Mouse (Mus musculus): ENCODE measurements around the gene Tubb4b. TPM values are rescaled to one million over a fixed set of nuclear protein-coding genes. Genes with fewer than 3 reads are reported as not detected.

The Tubb4b gene
- total and polyA plus RNA-seq, 2 experiments from 2014 or later: 244 to 665 TPM

- under 1% methylated on average over 44 of the region's 44 CpGs for WGBS
- Histone ChIP-seq H3K36me3 (replicated peaks; ENCODE audit: control insufficient read depth, insufficient read depth, low read length) (peaks cover 26% of the 10 kb centered on the region), H3K27ac (ENCODE audit: low read depth) (peak within 1 kb of the TSS; percentile 85), H3K4me1 (ENCODE audit: control insufficient read depth, insufficient read depth) (peaks cover 10% of the 10 kb centered on the region), H3K4me2 (ENCODE audit: low read depth, low read length) (peak within 1 kb of the TSS; percentile 87), H3K9ac (replicated peaks; ENCODE audit: low read depth, low read length) (peak within 1 kb of the TSS; percentile 78), H3K27me3 (ENCODE audit: control insufficient read depth, insufficient read depth, low read length) (no peaks in the 10 kb centered on the region), H3K9me3 (replicated peaks; ENCODE audit: control insufficient read depth, low read length) (no peaks in the 10 kb centered on the region), H3K4me3 (ENCODE audit: low read depth, low read length) (peak within 1 kb of the TSS; percentile 84)
- TF ChIP-seq CTCF (IDR thresholded peaks at IDR 0.05; ENCODE audit: low read depth) (no peak), EP300 (IDR thresholded peaks at IDR 0.05; ENCODE audit: low read depth) (peak; percentile 29; the same call in 1 of the 2 replicates)
- ATAC-seq (ENCODE audit: insufficient read depth, low read depth): peak; percentile 95
- DNase-seq (ENCODE audit: low spot score): peak; percentile 91
Observed at GRCm38 (mm10) chr2:25211121-25211670, 13.3 kb downstream of the Tubb4b start, which contains the start of gene Nelfb. Nelfb (minus strand) TSS chr2:25211489.

GRCm38 (mm10) chr2:25210686-25211085, 13.8 kb downstream of the Tubb4b start:
- H3K4me3 ChIP-seq (ENCODE audit: low read depth, low read length): peak overlapping the region; percentile 84
- peaks cover 32% of the 10 kb centered on the region for H3K36me3 ChIP-seq (replicated peaks; ENCODE audit: control insufficient read depth, insufficient read depth, low read length)
- peak; percentile 14 for ATAC-seq (ENCODE audit: insufficient read depth, low read depth)
- peak overlapping the region; percentile 85 for H3K27ac ChIP-seq (ENCODE audit: low read depth)
- no peaks in the 10 kb centered on the region for H3K9me3 ChIP-seq (replicated peaks; ENCODE audit: control insufficient read depth, low read length)
- TF ChIP-seq EP300 (IDR thresholded peaks at IDR 0.05; ENCODE audit: low read depth) (no peak), CTCF (IDR thresholded peaks at IDR 0.05; ENCODE audit: low read depth) (no peak)
- H3K4me2 ChIP-seq (ENCODE audit: low read depth, low read length): peak overlapping the region; percentile 87
- no peak for DNase-seq (ENCODE audit: low spot score)
- peak overlapping the region; percentile 78 for H3K9ac ChIP-seq (replicated peaks; ENCODE audit: low read depth, low read length)
- H3K27me3 ChIP-seq (ENCODE audit: control insufficient read depth, insufficient read depth, low read length): no peaks in the 10 kb centered on the region
- WGBS: under 1% methylated on average over 24 of the region's 24 CpGs
- peaks cover 10% of the 10 kb centered on the region for H3K4me1 ChIP-seq (ENCODE audit: control insufficient read depth, insufficient read depth)

GRCm38 (mm10) chr2:25207593-25207992, 16.9 kb downstream of the Tubb4b start:
- no peak for TF ChIP-seq EP300 (IDR thresholded peaks at IDR 0.05; ENCODE audit: low read depth)
- no peak for TF ChIP-seq CTCF (IDR thresholded peaks at IDR 0.05; ENCODE audit: low read depth)
- Histone ChIP-seq H3K4me1 (ENCODE audit: control insufficient read depth, insufficient read depth) (peaks cover 10% of the 10 kb centered on the region), H3K9me3 (replicated peaks; ENCODE audit: control insufficient read depth, low read length) (no peaks in the 10 kb centered on the region), H3K36me3 (replicated peaks; ENCODE audit: control insufficient read depth, insufficient read depth, low read length) (peaks cover 62% of the 10 kb centered on the region), H3K27me3 (ENCODE audit: control insufficient read depth, insufficient read depth, low read length) (no peaks in the 10 kb centered on the region), H3K4me2 (ENCODE audit: low read depth, low read length) (no peak overlapping the region), H3K4me3 (ENCODE audit: low read depth, low read length) (no peak overlapping the region), H3K9ac (replicated peaks; ENCODE audit: low read depth, low read length) (no peak overlapping the region), H3K27ac (ENCODE audit: low read depth) (no peak overlapping the region)
- no peak for ATAC-seq (ENCODE audit: insufficient read depth, low read depth)
- no peak for DNase-seq (ENCODE audit: low spot score)
- 75% methylated on average over 1 of the region's 1 CpGs for WGBS

GRCm38 (mm10) chr2:25203631-25204214, 20.8 kb downstream of the Tubb4b start:
- no peak for DNase-seq (ENCODE audit: low spot score)
- peak; percentile 25; the same call in 1 of the 2 replicates for ATAC-seq (ENCODE audit: insufficient read depth, low read depth)
- Histone ChIP-seq H3K4me3 (ENCODE audit: low read depth, low read length) (no peak overlapping the region), H3K4me1 (ENCODE audit: control insufficient read depth, insufficient read depth) (no peaks in the 10 kb centered on the region), H3K27ac (ENCODE audit: low read depth) (no peak overlapping the region), H3K9me3 (replicated peaks; ENCODE audit: control insufficient read depth, low read length) (no peaks in the 10 kb centered on the region), H3K4me2 (ENCODE audit: low read depth, low read length) (no peak overlapping the region), H3K36me3 (replicated peaks; ENCODE audit: control insufficient read depth, insufficient read depth, low read length) (peaks cover 94% of the 10 kb centered on the region), H3K27me3 (ENCODE audit: control insufficient read depth, insufficient read depth, low read length) (no peaks in the 10 kb centered on the region), H3K9ac (replicated peaks; ENCODE audit: low read depth, low read length) (no peak overlapping the region)
- 55% methylated on average over 4 of the region's 4 CpGs for WGBS
- TF ChIP-seq CTCF (IDR thresholded peaks at IDR 0.05; ENCODE audit: low read depth) (peak; percentile 35), EP300 (IDR thresholded peaks at IDR 0.05; ENCODE audit: low read depth) (no peak)

DNA sequence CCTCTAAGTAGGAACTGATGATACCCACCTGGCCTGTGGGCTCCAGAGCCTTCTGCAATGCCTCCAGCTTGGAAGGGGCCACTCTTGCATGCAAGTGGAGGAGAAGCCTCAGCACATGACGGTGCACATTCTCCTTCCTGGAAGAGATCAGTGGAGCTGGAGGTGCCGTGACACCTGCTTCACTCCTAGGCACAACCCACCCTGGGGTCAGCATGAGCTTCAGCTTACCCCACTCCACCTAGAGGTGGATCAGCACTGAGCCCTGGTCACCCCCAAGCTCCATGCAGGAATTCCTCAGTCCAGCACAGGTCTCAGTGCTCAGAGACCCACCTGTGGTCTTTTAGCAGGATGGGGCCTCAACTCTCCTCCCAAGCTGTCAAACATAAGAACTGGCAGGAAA, 23.9 kb downstream of the Tubb4b start:
- Histone ChIP-seq H3K36me3 (replicated peaks; ENCODE audit: control insufficient read depth, insufficient read depth, low read length) (peaks cover 66% of the 10 kb centered on the region), H3K4me1 (ENCODE audit: control insufficient read depth, insufficient read depth) (no peaks in the 10 kb centered on the region), H3K9ac (replicated peaks; ENCODE audit: low read depth, low read length) (no peak overlapping the region), H3K9me3 (replicated peaks; ENCODE audit: control insufficient read depth, low read length) (no peaks in the 10 kb centered on the region), H3K27ac (ENCODE audit: low read depth) (no peak overlapping the region), H3K4me2 (ENCODE audit: low read depth, low read length) (no peak overlapping the region), H3K27me3 (ENCODE audit: control insufficient read depth, insufficient read depth, low read length) (peaks cover 3% of the 10 kb centered on the region; the same call in 1 of the 2 replicates), H3K4me3 (ENCODE audit: low read depth, low read length) (no peak overlapping the region)
- ATAC-seq (ENCODE audit: insufficient read depth, low read depth) (no peak), DNase-seq (ENCODE audit: low spot score) (no peak)
- 81% methylated on average over 2 of the region's 2 CpGs for WGBS
- no peak for TF ChIP-seq EP300 (IDR thresholded peaks at IDR 0.05; ENCODE audit: low read depth)
- no peak for TF ChIP-seq CTCF (IDR thresholded peaks at IDR 0.05; ENCODE audit: low read depth)

Data from heart, postnatal 0 days (tissue).